Mouse (Mus musculus) midbrain, embryonic 14.5 days (tissue): ENCODE data around the gene Myrfl. TPM values are rescaled to one million over a fixed set of nuclear protein-coding genes. Genes with fewer than 3 reads are reported as not detected.

ENCODE experiments used
- ATAC-seq: fragments of 200-750 bp; cut with Nextera tagmentation; 2 replicates; pipeline ENCODE4 v1.8.0; 2017; ENCODE audit warnings: moderate number of reproducible peaks, moderate library complexity; ENCODE audit not compliant: low FRiP score, low TSS enrichment
- DNase-seq: peaks from one replicate; pipeline ENCODE4 v3.0.0-alpha.2; 2015
- H3K27ac ChIP-seq: fragments of 300-500 bp; sonication (generic); replicated peaks from 2 replicates; pipeline ENCODE4 v1.5.1; 2014; ENCODE audit warnings: mild to moderate bottlenecking, low read depth, low read length, moderate library complexity
- H3K27me3 ChIP-seq: fragments of 300-500 bp; sonication (generic); 2 replicates; pipeline ENCODE4 v1.6.1; 2014; ENCODE audit warnings: low read length, control low read depth, mixed read lengths; ENCODE audit not compliant: control insufficient read depth, insufficient read depth
- H3K36me3 ChIP-seq: fragments of 300-500 bp; sonication (generic); 2 replicates; pipeline ENCODE4 v1.6.1; 2014; ENCODE audit warnings: low read length, control low read depth; ENCODE audit not compliant: control insufficient read depth, insufficient read depth
- H3K4me1 ChIP-seq: fragments of 300-500 bp; sonication (generic); 2 replicates; pipeline ENCODE4 v1.6.1; 2014; ENCODE audit warnings: mild to moderate bottlenecking, antibody characterized with exemption, low read length, control low read depth; ENCODE audit not compliant: control insufficient read depth, insufficient read depth
- H3K4me2 ChIP-seq: fragments of 300-500 bp; sonication (generic); 2 replicates; pipeline ENCODE4 v1.6.1; 2014; ENCODE audit warnings: mild to moderate bottlenecking, low read length, moderate library complexity
- H3K4me3 ChIP-seq: fragments of 300-500 bp; sonication (generic); replicated peaks from 2 replicates; pipeline ENCODE4 v1.5.1; 2014; ENCODE audit warnings: low read depth, low read length
- H3K9ac ChIP-seq: fragments of 300-500 bp; sonication (generic); replicated peaks from 2 replicates; pipeline ENCODE4 v1.6.1; 2014; ENCODE audit warnings: mild to moderate bottlenecking, low read length, moderate library complexity
- H3K9me3 ChIP-seq: fragments of 300-500 bp; sonication (generic); 2 replicates; pipeline ENCODE4 v1.6.1; 2016; ENCODE audit warnings: low read length, control low read depth, mixed read lengths; ENCODE audit not compliant: control insufficient read depth
- WGBS: fragments of 180-500 bp; shearing (Covaris S2); extraction: QIAGEN DNeasy Blood & Tissue Kit; methylation state at CpG from one replicate; pipeline ENCODE4 v1.1.7; 2014; 5-methylcytosine and 5-hydroxymethylcytosine counted together
- polyA plus RNA-seq: library from polyadenylated mRNA; unstranded; fragments of >200 nt; fragmentation: Nextera tagmentation; extraction: Ambion mirVana; gene quantifications from 2 replicates; pipeline ENCODE4 v1.2.1, GENCODE M21; 2014

The Myrfl gene
- polyA plus RNA-seq, 1 experiment from 2014 or later = 0.14 TPM

DNA sequence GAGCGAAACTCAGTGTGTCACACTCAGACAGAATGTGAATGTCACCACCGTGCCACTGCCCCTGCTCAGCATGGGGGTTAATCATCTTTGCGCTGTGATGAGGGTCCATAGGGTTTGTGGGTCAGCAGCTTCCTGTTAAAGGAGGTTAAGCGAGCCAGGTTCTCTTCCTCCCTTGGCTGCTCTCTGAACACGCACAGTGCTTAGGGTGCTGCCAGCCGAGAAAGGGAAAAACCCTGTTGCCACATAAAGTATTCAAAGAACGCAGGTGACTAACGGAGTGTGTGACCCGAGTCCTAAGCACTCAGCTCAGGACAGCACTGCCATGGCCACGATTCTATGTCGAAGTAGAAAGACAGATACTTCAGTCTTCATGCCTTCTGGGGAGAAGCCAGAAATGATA lies 69.4 kb downstream of the Myrfl start:
- 91% methylated on average over 11 of the region's 11 CpGs for WGBS

GRCm38 (mm10) chr10:116815311-116816060 lies 81.2 kb downstream of the Myrfl start:
- no peak overlapping the region for H3K27ac ChIP-seq
- WGBS = 44% methylated on average over 15 of the region's 15 CpGs
- no peaks in the 10 kb centered on the region for H3K36me3 ChIP-seq
- no peaks in the 10 kb centered on the region for H3K9me3 ChIP-seq
- no peak overlapping the region for H3K9ac ChIP-seq
- H3K4me2 ChIP-seq = no peak overlapping the region
- H3K27me3 ChIP-seq = no peaks in the 10 kb centered on the region
- H3K4me3 ChIP-seq = no peak overlapping the region
- H3K4me1 ChIP-seq = no peaks in the 10 kb centered on the region; the same call in 1 of the 2 replicates
- DNase-seq = peak; percentile 59
- peak; percentile 60; the same call in 1 of the 2 replicates for ATAC-seq

More for the DNA sequence above, 69.4 kb downstream of the Myrfl start:
- H3K9ac ChIP-seq = no peak overlapping the region
- H3K4me3 ChIP-seq = no peak overlapping the region
- no peak for DNase-seq
- no peak overlapping the region for H3K27ac ChIP-seq
- H3K36me3 ChIP-seq = no peaks in the 10 kb centered on the region
- no peaks in the 10 kb centered on the region for H3K9me3 ChIP-seq
- no peak overlapping the region for H3K4me2 ChIP-seq
- no peaks in the 10 kb centered on the region for H3K27me3 ChIP-seq
- no peaks in the 10 kb centered on the region for H3K4me1 ChIP-seq
- ATAC-seq = no peak

DNA sequence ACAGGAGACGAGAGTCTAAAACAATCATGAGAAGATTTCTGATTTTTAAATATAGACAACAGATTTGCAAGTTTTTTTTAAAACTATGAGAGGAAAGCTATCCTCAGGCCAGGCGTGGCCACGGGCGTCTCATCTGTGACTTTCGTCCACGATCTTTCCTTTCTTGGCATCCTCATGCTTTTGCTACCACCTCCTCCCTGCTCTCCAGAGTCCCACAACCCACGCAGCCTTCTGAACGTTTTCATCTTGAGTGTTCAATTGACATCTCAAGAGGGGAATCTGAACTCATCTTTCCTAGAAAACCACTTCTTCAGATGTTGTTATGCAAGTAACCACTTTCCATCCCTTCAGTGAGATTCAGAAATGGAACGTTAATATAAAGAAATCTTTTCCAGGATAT lies 83.6 kb downstream of the Myrfl start:
- Histone ChIP-seq H3K27me3 (no peaks in the 10 kb centered on the region), H3K4me3 (no peak overlapping the region), H3K4me1 (no peaks in the 10 kb centered on the region; the same call in 1 of the 2 replicates), H3K9me3 (no peaks in the 10 kb centered on the region), H3K27ac (no peak overlapping the region), H3K36me3 (no peaks in the 10 kb centered on the region), H3K9ac (no peak overlapping the region), H3K4me2 (no peak overlapping the region)
- 92% methylated on average over 9 of the region's 9 CpGs for WGBS
- no peak for DNase-seq
- ATAC-seq = no peak

DNA sequence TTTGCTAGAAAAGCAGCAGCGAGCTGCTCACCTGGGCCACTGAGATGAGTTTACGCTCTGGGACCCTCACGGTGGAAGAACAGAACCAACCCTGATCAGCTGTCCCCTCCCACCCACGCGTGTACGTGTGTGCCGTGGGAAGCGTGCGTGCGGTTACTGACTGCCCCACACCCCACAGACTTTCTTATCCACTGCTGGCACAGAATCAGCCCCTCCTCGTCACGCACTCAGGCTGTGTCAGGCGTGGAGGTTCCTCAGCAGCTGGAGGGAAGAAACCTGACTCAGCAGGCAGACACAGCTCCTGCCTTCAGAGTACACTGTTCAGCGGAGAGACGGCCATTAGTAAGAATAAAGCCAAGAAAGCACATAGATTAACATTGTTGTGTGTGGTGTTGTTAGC lies 86.0 kb downstream of the Myrfl start:
- 89% methylated on average over 15 of the region's 15 CpGs for WGBS
- ATAC-seq = no peak

GRCm38 (mm10) chr10:116809383-116809782 lies 87.3 kb downstream of the Myrfl start:
- WGBS = 85% methylated on average over 9 of the region's 9 CpGs
- DNase-seq (no peak), ATAC-seq (no peak)
- no peaks in the 10 kb centered on the region for H3K4me1 ChIP-seq
- H3K4me2 ChIP-seq = no peak overlapping the region
- H3K36me3 ChIP-seq = no peaks in the 10 kb centered on the region
- H3K9me3 ChIP-seq = no peaks in the 10 kb centered on the region
- H3K27me3 ChIP-seq = no peaks in the 10 kb centered on the region
- no peak overlapping the region for H3K9ac ChIP-seq
- no peak overlapping the region for H3K27ac ChIP-seq
- no peak overlapping the region for H3K4me3 ChIP-seq

More for the DNA sequence above, 86.0 kb downstream of the Myrfl start:
- DNase-seq = no peak
- H3K4me1 ChIP-seq = no peaks in the 10 kb centered on the region; the same call in 1 of the 2 replicates
- no peak overlapping the region for H3K9ac ChIP-seq
- no peak overlapping the region for H3K4me2 ChIP-seq
- H3K4me3 ChIP-seq = no peak overlapping the region
- no peaks in the 10 kb centered on the region for H3K27me3 ChIP-seq
- no peaks in the 10 kb centered on the region for H3K36me3 ChIP-seq
- H3K27ac ChIP-seq = no peak overlapping the region
- H3K9me3 ChIP-seq = no peaks in the 10 kb centered on the region

DNA sequence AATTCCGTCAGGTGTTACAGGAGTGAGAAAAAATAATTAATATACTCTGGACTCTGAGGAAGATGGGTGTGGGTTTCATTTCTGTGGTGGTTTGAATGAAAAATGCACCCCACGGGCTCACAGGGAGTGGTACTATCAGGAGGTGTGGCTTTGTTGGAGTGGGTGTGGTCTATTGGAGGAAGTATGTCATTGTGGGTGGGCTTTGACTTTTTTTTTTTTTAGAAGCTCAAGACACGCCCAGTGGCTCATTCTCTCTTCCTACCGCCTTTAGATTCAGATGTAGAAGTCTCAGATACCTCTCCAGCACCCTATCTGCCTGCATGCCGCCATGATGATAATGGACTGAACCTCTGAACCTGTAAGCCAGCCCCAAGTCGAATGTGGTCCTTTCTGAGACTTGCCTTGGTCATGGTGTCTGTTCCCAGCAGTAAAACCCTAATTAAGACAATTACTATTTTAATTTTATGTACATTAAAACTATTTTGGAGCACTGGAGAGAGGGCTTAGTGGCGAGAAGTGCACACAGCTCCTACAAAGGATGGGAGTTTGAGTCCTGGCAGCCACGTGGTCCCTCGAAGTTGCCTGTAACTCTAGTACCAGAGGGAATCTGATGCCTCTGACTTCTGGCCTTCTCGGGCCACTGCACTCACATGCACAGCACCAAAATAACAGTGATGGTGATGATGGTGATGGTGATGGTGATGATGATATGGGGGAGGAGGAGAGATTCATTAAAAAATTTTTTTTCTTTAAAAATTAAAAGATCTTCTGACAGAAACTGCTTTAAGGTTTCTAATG lies 88.0 kb downstream of the Myrfl start:
- ATAC-seq (no peak), DNase-seq (no peak)
- no peaks in the 10 kb centered on the region for H3K4me1 ChIP-seq
- no peak overlapping the region for H3K9ac ChIP-seq
- WGBS = 95% methylated on average over 10 of the region's 10 CpGs
- H3K4me3 ChIP-seq = no peak overlapping the region
- H3K9me3 ChIP-seq = no peaks in the 10 kb centered on the region
- H3K27ac ChIP-seq = no peak overlapping the region
- H3K27me3 ChIP-seq = no peaks in the 10 kb centered on the region
- H3K4me2 ChIP-seq = no peak overlapping the region
- H3K36me3 ChIP-seq = no peaks in the 10 kb centered on the region

GRCm38 (mm10) chr10:116802178-116802794 lies 94.4 kb downstream of the Myrfl start:
- Histone ChIP-seq H3K4me3 (no peak overlapping the region), H3K9ac (no peak overlapping the region), H3K27ac (peak overlapping the region; percentile 8; the same call in 1 of the 2 replicates), H3K4me2 (no peak overlapping the region), H3K27me3 (no peaks in the 10 kb centered on the region), H3K36me3 (no peaks in the 10 kb centered on the region), H3K9me3 (no peaks in the 10 kb centered on the region), H3K4me1 (peaks cover 7% of the 10 kb centered on the region; the same call in 1 of the 2 replicates)
- no peak for ATAC-seq
- WGBS = 35% methylated on average over 5 of the region's 5 CpGs
- peak; percentile 34 for DNase-seq

DNA sequence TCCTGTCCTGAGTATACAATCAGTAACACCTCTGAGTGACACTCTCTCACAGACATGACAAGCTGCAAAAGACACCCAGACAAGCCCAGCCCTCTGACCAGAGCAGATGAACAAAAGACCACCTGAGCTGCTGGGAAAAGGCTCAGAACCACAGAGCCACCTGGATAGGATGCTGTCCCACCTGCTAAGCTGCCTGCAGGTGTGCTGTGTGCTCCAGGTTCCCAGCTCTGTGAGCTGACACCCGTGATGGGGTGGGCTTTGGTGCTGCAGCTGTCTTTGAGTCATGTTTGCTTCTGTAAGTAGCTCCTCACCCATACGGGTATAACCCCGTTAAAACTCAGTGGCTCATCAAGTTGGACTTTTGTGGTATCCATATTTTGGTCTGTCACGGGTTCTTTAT lies 95.4 kb downstream of the Myrfl start:
- no peak for ATAC-seq

More for the DNA sequence above, 95.4 kb downstream of the Myrfl start:
- DNase-seq = no peak
- H3K4me3 ChIP-seq = no peak overlapping the region
- H3K4me2 ChIP-seq = no peak overlapping the region
- H3K4me1 ChIP-seq = peaks cover 7% of the 10 kb centered on the region; the same call in 1 of the 2 replicates
- H3K9ac ChIP-seq = no peak overlapping the region
- no peaks in the 10 kb centered on the region for H3K36me3 ChIP-seq
- H3K27ac ChIP-seq = no peak overlapping the region
- 62% methylated on average over 4 of the region's 4 CpGs for WGBS
- no peaks in the 10 kb centered on the region for H3K27me3 ChIP-seq
- H3K9me3 ChIP-seq = no peaks in the 10 kb centered on the region
